Mouse (Mus musculus): ENCODE results near the gene Sh3pxd2b.
"Not testable (repeated sequence)": the region's sequence is repeated elsewhere in the genome, so short reads cannot be mapped to it uniquely, and the experiment has no call there.

Gene Sh3pxd2b

DNA sequence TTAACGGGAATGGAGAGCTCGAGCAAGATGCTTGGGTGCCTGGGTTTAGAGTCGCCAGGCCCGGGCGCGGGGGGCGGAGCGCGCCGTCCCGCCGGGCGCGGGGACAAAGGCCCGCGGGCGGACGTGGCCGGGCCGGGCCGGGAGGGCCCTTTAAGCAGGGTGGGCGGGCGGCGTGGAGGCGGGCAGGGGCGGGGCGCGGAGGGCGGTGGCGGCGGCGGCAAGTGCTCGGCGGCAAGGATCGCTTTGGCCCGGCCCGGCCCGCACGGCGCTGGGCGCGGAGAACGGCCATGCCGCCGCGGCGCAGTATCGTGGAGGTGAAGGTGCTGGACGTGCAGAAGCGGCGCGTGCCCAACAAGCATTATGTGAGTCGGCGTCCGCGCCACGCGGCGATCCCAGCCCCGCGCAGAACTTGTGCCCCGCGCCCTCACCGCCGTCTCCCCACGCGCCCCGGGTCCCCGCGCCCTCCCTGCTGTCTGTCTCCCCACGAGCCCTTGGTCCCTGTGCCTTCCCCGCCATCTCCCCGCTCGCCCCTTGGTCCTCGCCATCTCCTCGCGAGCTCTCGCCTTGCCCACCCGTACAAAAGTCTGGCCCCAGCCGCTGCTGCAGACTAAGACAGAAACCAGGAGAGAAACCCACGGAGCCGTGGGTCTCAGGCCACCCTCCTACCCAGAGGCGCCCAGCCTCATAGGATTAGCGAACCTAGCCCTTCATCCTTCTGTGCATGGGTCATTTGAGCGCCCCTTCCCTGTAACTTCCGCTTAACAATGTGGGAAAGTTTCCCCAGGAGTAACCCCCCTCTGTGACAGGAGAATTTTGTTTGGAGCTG lies at the start of gene Sh3pxd2b:
Gene Sh3pxd2b, plus strand, starts transcription at position 214 of the 826 bp plus-strand sequence.
- in situ Hi-C loops (cut with MboI; ENCODE audit: low sequenced_read_pairs), result no loop called here

- in situ Hi-C loops (cut with MboI; ENCODE audit: low sequenced_read_pairs), result no loop called here
Observed at GRCm38 (mm10) chr11:32297866-32298531, 49.6 kb upstream of the Sh3pxd2b start.

- in situ Hi-C loops (cut with MboI; ENCODE audit: low sequenced_read_pairs), result no loop called here
Observed at GRCm38 (mm10) chr11:32298532-32298918, 49.1 kb upstream of the Sh3pxd2b start.

- in situ Hi-C loops (cut with MboI; ENCODE audit: low sequenced_read_pairs), result not testable (repeated sequence)
Observed at GRCm38 (mm10) chr11:32299865-32300264, 47.8 kb upstream of the Sh3pxd2b start, which contains the start of gene Hbq1a. TSS of gene Hbq1a (plus strand) at chr11:32300069.

DNA sequence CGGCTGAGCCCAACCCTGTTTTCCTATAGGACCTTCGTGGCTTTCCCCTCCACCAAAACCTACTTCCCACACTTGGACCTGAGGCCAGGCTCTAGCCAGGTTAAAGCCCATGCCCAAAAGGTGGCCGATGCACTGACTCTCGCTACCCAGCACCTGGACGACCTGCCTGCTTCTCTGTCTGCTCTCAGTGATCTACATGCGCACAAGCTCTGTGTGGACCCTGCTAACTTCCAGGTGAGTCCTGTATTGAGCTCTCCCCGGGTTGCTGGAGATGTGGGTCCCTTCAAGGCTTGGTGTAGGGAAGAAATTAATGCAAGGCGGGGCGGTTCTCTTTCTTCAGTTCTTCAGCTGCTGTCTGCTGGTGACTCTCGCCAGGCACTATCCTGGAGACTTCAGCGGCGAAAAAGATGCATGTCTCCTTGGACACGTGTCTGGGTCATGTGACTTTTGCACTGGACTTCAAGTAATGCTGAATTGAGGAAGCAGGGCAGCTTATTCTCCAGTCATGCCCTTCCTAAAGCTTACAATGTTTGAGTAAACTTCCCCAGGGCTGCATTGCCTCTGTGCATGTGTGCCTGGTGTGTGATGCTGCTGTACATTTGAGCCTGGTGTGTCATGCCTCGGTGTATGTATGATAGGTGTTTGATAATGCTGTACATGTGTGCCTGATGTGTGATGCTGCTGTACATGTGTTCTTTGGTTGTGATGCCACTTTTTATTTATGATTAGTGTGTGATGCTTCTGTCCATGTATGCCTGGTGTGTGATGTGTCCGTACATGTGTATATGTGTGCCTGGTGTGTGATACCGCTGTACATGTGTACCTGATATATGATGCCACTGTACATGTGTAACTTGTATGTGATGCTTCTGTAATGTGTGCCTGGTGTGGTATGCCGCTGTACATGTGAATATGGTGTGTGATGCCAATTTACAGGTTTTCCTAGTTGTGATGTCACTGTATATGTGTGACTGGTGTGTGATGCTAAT lies 47.0 kb upstream of the Sh3pxd2b start:
- in situ Hi-C loops (cut with MboI; ENCODE audit: low sequenced_read_pairs), result no loop called here

DNA sequence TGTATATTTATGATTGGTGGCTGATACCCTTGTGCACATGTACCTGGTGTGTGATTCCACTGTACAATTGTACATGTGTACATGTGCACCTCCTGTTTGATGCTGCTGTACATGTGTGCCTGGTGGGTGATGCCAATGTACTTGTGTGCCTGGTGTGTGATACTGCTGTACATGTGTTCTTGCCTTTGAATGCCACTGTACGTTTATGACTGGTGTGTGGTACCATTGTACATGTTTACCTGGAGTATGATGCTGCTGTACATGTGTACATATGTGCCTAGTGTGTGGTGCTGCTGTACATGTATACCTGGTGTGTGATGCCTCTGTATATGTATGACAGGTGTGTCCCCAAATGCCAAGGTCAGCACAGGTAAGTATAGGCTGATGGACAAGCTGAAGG lies 46.1 kb upstream of the Sh3pxd2b start:
- in situ Hi-C loops (cut with MboI; ENCODE audit: low sequenced_read_pairs), result no loop called here

- in situ Hi-C loops (cut with MboI; ENCODE audit: low sequenced_read_pairs), result no loop called here
Observed at GRCm38 (mm10) chr11:32302824-32303419, 44.7 kb upstream of the Sh3pxd2b start.

- in situ Hi-C loops (cut with MboI; ENCODE audit: low sequenced_read_pairs), result no loop called here
Observed at GRCm38 (mm10) chr11:32303455-32303854, 44.2 kb upstream of the Sh3pxd2b start.

DNA sequence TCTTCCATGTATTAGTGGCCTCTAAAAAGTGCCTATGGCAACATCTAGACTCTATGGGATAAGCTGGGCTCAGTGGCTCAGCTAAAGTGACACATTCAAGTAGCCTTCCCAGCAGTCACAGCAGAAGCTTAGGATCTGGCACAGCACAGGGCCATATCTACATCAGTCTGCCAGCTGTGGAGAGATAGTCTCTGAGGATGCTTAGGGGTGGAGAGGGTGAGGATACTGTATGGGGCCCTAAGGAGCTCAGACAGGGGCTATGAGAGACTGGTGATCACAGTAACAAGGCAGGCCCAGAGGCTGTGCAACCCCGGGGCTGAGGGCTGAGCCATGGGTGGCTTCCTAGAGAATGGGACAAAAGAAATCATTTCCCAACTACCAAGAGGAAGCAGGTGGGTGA lies 40.6 kb upstream of the Sh3pxd2b start:
- in situ Hi-C loops (cut with MboI; ENCODE audit: low sequenced_read_pairs), result no loop called here

DNA sequence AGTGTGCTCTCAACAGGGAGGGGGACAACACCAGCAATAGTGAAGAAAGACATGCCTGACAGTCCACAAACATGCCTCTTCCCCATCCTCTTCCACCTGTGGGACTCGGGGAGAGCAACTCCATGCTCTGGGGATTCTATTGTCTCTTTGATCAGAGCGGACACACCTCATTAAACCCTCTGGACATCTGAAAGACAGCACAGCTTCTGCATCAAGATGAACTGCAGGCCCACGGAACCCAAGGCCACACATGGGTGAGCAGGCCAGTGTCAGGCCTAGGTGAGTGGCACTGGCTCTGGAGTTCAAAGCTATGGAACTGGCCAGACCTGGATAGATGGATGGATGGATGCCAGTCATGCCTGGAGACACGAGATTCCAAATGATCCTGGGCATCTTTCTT lies 38.2 kb upstream of the Sh3pxd2b start:
- in situ Hi-C loops (cut with MboI; ENCODE audit: low sequenced_read_pairs), result no loop called here

GRCm38 (mm10) chr11:32309928-32310327 lies 37.7 kb upstream of the Sh3pxd2b start:
- in situ Hi-C loops (cut with MboI; ENCODE audit: low sequenced_read_pairs), result no loop called here

- in situ Hi-C loops (cut with MboI; ENCODE audit: low sequenced_read_pairs), result no loop called here
Observed at GRCm38 (mm10) chr11:32316009-32316408, 31.6 kb upstream of the Sh3pxd2b start.

GRCm38 (mm10) chr11:32320507-32321195 lies 27.0 kb upstream of the Sh3pxd2b start:
- in situ Hi-C loops (cut with MboI; ENCODE audit: low sequenced_read_pairs), result no loop called here

- in situ Hi-C loops (cut with MboI; ENCODE audit: low sequenced_read_pairs), result no loop called here
Observed at GRCm38 (mm10) chr11:32321196-32321565, 26.4 kb upstream of the Sh3pxd2b start.

DNA sequence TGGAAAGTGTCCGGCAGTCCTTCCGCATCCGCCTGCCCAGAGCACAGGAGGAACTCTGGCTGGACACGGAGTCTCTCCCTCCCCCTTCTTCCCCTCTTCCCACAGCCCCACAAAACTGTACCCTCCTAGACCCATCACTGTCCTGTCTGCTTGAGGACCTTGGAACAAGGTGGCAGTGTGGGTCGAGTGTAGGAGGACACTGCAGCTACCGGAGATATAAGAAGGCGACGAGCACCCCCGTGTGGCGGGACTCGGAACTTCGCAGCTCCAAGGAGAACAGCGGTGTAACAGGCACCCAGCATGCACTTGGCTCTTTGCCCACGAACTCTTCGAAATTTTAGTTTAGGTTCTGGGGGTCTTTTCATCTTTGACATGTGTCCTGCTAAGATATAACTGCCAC lies 23.0 kb upstream of the Sh3pxd2b start:
- in situ Hi-C loops (cut with MboI; ENCODE audit: low sequenced_read_pairs), result no loop called here

GRCm38 (mm10) chr11:32331075-32331474 lies 16.5 kb upstream of the Sh3pxd2b start:
- in situ Hi-C loops (cut with MboI; ENCODE audit: low sequenced_read_pairs), result no loop called here

GRCm38 (mm10) chr11:32331861-32332260 lies 15.8 kb upstream of the Sh3pxd2b start:
- in situ Hi-C loops (cut with MboI; ENCODE audit: low sequenced_read_pairs), result no loop called here

- in situ Hi-C loops (cut with MboI; ENCODE audit: low sequenced_read_pairs), result no loop called here
Observed at GRCm38 (mm10) chr11:32333235-32333634, 14.4 kb upstream of the Sh3pxd2b start.

DNA sequence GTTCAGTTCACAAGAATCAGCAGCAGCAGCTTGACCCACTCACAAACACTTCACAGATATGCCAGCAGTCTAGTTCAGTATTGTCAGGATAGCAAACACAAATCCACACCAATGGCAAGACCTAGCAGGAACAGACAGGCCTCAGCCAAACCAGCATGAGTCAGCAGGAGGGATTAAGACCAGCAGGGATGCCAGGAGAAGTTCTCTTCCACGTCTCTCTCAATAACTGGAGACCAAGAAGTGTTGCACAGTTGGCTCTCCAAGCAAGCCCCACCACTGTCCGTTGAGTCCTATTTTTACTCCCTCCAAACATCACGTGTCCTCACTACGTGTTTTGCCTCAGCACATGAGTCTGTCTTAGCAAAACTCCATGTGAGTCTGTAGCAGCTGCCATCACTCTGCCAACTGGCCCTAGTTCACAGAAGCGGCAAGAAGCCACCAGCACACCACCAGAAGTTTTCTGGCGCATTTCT lies 11.1 kb upstream of the Sh3pxd2b start:
- in situ Hi-C loops (cut with MboI; ENCODE audit: low sequenced_read_pairs), result no loop called here

DNA sequence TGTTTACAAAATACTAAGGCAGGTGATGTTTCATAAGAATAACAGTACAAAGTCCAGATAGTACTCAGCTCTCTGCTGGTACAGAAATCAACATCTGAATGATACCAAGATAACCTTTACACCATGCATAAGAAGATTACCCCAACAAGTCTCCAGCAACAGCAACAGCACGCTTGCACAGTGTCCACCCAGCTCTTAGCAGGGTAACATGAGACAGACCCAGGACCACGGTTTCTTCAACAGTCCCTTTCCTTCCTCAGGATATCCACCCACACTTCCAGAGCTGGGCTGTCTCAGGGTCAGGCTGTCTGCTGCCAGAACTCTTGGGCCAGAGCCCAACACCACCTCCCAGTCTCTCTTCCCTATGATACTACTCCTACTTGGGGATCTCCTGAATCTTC lies 8.5 kb upstream of the Sh3pxd2b start:
- in situ Hi-C loops (cut with MboI; ENCODE audit: low sequenced_read_pairs), result no loop called here
